Mouse (Mus musculus) CD4-positive helper T cell, adult 2 months (primary cell): ENCODE measurements at regions not wholly inside any gene's neighbourhood (a gene's known extent, or its start where the extent isn't known, plus 50 kb on each side); places are given as distances from the start of the nearest gene placed in this dataset.

ENCODE experiments used
- DNase-seq: peaks from one replicate; pipeline ENCODE4 v3.0.0-alpha.2; 2012; ENCODE audit warnings: low read depth, missing footprints, low spot score

- DNase-seq: no peak
Observed at GRCm38 (mm10) chr13:112170872-112171271, 117.4 kb upstream of the Ankrd55 start.

- DNase-seq: no peak
Observed at GRCm38 (mm10) chr13:112171940-112172715, 116.1 kb upstream of the Ankrd55 start.

GRCm38 (mm10) chr13:112173973-112174372, 114.3 kb upstream of the Ankrd55 start:
- no peak for DNase-seq

GRCm38 (mm10) chr13:112178031-112178430, 110.2 kb upstream of the Ankrd55 start:
- DNase-seq: no peak

GRCm38 (mm10) chr13:112183996-112184395, 104.3 kb upstream of the Ankrd55 start:
- DNase-seq: no peak

- no peak for DNase-seq
Observed at GRCm38 (mm10) chr13:112185116-112185515, 103.1 kb upstream of the Ankrd55 start.

GRCm38 (mm10) chr13:112187226-112187625, 101.0 kb upstream of the Ankrd55 start:
- DNase-seq: no peak

- no peak for DNase-seq
Observed at GRCm38 (mm10) chr13:112188313-112188712, 99.9 kb upstream of the Ankrd55 start.

- DNase-seq: no peak
Observed at GRCm38 (mm10) chr13:112188741-112189476, 99.3 kb upstream of the Ankrd55 start.

- DNase-seq: no peak
Observed at GRCm38 (mm10) chr13:112189605-112190004, 98.6 kb upstream of the Ankrd55 start.

- no peak for DNase-seq
Observed at GRCm38 (mm10) chr13:112192192-112192905, 95.9 kb upstream of the Ankrd55 start.

- DNase-seq: no peak
Observed at GRCm38 (mm10) chr13:112193676-112194075, 94.6 kb upstream of the Ankrd55 start.

GRCm38 (mm10) chr13:112194991-112195390, 93.3 kb upstream of the Ankrd55 start:
- no peak for DNase-seq

GRCm38 (mm10) chr13:112196789-112197188, 91.5 kb upstream of the Ankrd55 start:
- peak; percentile 11 for DNase-seq

- no peak for DNase-seq
Observed at GRCm38 (mm10) chr13:112203721-112204120, 84.5 kb upstream of the Ankrd55 start.

- no peak for DNase-seq
Observed at GRCm38 (mm10) chr13:112204204-112204603, 84.0 kb upstream of the Ankrd55 start.

- DNase-seq: no peak
Observed at GRCm38 (mm10) chr13:112204813-112205212, 83.4 kb upstream of the Ankrd55 start.

- no peak for DNase-seq
Observed at GRCm38 (mm10) chr13:112207617-112208235, 80.5 kb upstream of the Ankrd55 start.

GRCm38 (mm10) chr13:112211841-112212240, 76.4 kb upstream of the Ankrd55 start:
- no peak for DNase-seq

GRCm38 (mm10) chr13:112212391-112212790, 75.9 kb upstream of the Ankrd55 start:
- no peak for DNase-seq

GRCm38 (mm10) chr13:112213652-112214081, 74.6 kb upstream of the Ankrd55 start:
- DNase-seq: no peak

GRCm38 (mm10) chr13:112216084-112216483, 72.2 kb upstream of the Ankrd55 start:
- no peak for DNase-seq
